Mouse (Mus musculus) midbrain, embryonic 11.5 days (tissue): Measurements from ENCODE around the gene Plekha3. TPM values are rescaled to one million over a fixed set of nuclear protein-coding genes. Genes with fewer than 3 reads are reported as not detected.

ENCODE experiments used
- ATAC-seq: fragments of 200-750 bp; cut with Nextera tagmentation; 2 replicates; pipeline ENCODE4 v1.8.0; 2017; ENCODE audit warnings: moderate TSS enrichment, moderate library complexity; ENCODE audit not compliant: low FRiP score
- DNase-seq: peaks from one replicate; pipeline ENCODE4 v3.0.0; 2015; ENCODE audit warnings: low spot score; ENCODE audit errors: missing footprints
- H3K27ac ChIP-seq: fragments of 300-500 bp; sonication (generic); 2 replicates; pipeline ENCODE4 v1.5.1; 2014; ENCODE audit warnings: low read depth, low read length
- H3K27me3 ChIP-seq: fragments of 300-500 bp; sonication (generic); 2 replicates; pipeline ENCODE4 v1.6.1; 2014; ENCODE audit warnings: mild to moderate bottlenecking, low read length, moderate library complexity, mixed read lengths; ENCODE audit not compliant: control insufficient read depth, insufficient read depth
- H3K36me3 ChIP-seq: fragments of 300-500 bp; sonication (generic); 2 replicates; pipeline ENCODE4 v1.6.1; 2014; ENCODE audit warnings: mild to moderate bottlenecking, low read length, moderate library complexity, mixed read lengths; ENCODE audit not compliant: control insufficient read depth, insufficient read depth
- H3K4me1 ChIP-seq: fragments of 300-500 bp; sonication (generic); 2 replicates; pipeline ENCODE4 v1.6.1; 2014; ENCODE audit warnings: low read length; ENCODE audit not compliant: control insufficient read depth, insufficient read depth
- H3K4me2 ChIP-seq: fragments of 300-500 bp; sonication (generic); 2 replicates; pipeline ENCODE4 v1.6.1; 2014; ENCODE audit warnings: mild to moderate bottlenecking, moderate library complexity
- H3K4me3 ChIP-seq: fragments of 300-500 bp; sonication (generic); 2 replicates; pipeline ENCODE4 v1.5.1; 2014; ENCODE audit warnings: low read depth, low read length
- H3K9ac ChIP-seq: fragments of 300-500 bp; sonication (generic); 2 replicates; pipeline ENCODE4 v1.6.1; 2014; ENCODE audit warnings: low read length
- H3K9me3 ChIP-seq: fragments of 300-500 bp; sonication (generic); 2 replicates; pipeline ENCODE4 v1.6.1; 2016; ENCODE audit warnings: low read length; ENCODE audit not compliant: control insufficient read depth
- WGBS: fragments of 180-500 bp; shearing (Covaris S2); extraction: QIAGEN DNeasy Blood & Tissue Kit; methylation state at CpG from one replicate; pipeline ENCODE4 v1.1.7; 2014; 5-methylcytosine and 5-hydroxymethylcytosine counted together
- polyA plus RNA-seq: library from polyadenylated mRNA; unstranded; fragments of >200 nt; fragmentation: Nextera tagmentation; extraction: Ambion mirVana; gene quantifications from 2 replicates; pipeline ENCODE4 v1.2.1, GENCODE M21; 2014

Gene Plekha3
- polyA plus RNA-seq, 1 experiment from 2014 or later, result 11.7 TPM

- no peaks in the 10 kb centered on the region for H3K27me3 ChIP-seq
- no peak overlapping the region for H3K4me3 ChIP-seq
- H3K4me1 ChIP-seq, result no peaks in the 10 kb centered on the region
- ATAC-seq (no peak), DNase-seq (no peak)
- H3K4me2 ChIP-seq, result no peak overlapping the region
- H3K9ac ChIP-seq, result no peak overlapping the region
- no peaks in the 10 kb centered on the region for H3K9me3 ChIP-seq
- H3K36me3 ChIP-seq, result peaks cover 13% of the 10 kb centered on the region; the same call in 1 of the 2 replicates
- 90% methylated on average over 12 of the region's 12 CpGs for WGBS
- no peak overlapping the region for H3K27ac ChIP-seq
Observed at GRCm38 (mm10) chr2:76690436-76691204, 15.5 kb downstream of the Plekha3 start.

DNA sequence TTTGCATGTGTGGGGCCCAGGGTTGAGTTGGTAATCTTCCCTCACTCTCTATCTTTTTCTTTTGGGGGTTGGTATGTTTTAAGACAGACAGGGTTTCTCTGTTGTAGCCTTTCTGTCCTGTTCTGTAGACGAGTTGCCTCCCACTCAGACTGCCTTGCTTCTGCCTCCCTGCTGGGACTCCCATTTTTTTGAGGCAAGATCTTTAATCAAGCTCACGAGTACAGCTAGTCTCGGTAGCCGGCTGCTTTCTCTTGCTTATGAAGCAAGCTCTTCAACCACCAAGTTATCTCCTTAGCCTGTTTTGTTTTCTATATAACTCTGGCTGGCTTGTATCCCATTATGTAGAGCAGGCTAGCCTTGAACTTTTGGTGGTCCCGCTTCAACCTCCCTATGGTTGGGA, 18.7 kb downstream of the Plekha3 start:
- no peak for ATAC-seq
- Histone ChIP-seq H3K4me3 (no peak overlapping the region), H3K9me3 (no peaks in the 10 kb centered on the region), H3K27me3 (no peaks in the 10 kb centered on the region), H3K36me3 (peaks cover 9% of the 10 kb centered on the region; the same call in 1 of the 2 replicates), H3K4me2 (no peak overlapping the region), H3K9ac (no peak overlapping the region), H3K4me1 (no peaks in the 10 kb centered on the region), H3K27ac (no peak overlapping the region)
- peak; percentile 62 for DNase-seq
- 91% methylated on average over 5 of the region's 5 CpGs for WGBS

- Histone ChIP-seq H3K4me2 (no peak overlapping the region), H3K9me3 (no peaks in the 10 kb centered on the region), H3K36me3 (peaks cover 9% of the 10 kb centered on the region; the same call in 1 of the 2 replicates), H3K4me1 (no peaks in the 10 kb centered on the region), H3K9ac (no peak overlapping the region), H3K27me3 (no peaks in the 10 kb centered on the region), H3K27ac (no peak overlapping the region), H3K4me3 (no peak overlapping the region)
- ATAC-seq (no peak), DNase-seq (no peak)
- WGBS, result 90% methylated on average over 6 of the region's 6 CpGs
Observed at GRCm38 (mm10) chr2:76695290-76695689, 20.2 kb downstream of the Plekha3 start.

GRCm38 (mm10) chr2:76702188-76702587, 27.1 kb downstream of the Plekha3 start:
- Histone ChIP-seq H3K36me3 (no peaks in the 10 kb centered on the region), H3K4me2 (no peak overlapping the region), H3K4me1 (no peaks in the 10 kb centered on the region), H3K9me3 (no peaks in the 10 kb centered on the region), H3K27me3 (no peaks in the 10 kb centered on the region), H3K27ac (no peak overlapping the region), H3K4me3 (no peak overlapping the region), H3K9ac (no peak overlapping the region)
- WGBS, result 93% methylated on average over 3 of the region's 3 CpGs
- ATAC-seq, result no peak
- DNase-seq, result no peak

DNA sequence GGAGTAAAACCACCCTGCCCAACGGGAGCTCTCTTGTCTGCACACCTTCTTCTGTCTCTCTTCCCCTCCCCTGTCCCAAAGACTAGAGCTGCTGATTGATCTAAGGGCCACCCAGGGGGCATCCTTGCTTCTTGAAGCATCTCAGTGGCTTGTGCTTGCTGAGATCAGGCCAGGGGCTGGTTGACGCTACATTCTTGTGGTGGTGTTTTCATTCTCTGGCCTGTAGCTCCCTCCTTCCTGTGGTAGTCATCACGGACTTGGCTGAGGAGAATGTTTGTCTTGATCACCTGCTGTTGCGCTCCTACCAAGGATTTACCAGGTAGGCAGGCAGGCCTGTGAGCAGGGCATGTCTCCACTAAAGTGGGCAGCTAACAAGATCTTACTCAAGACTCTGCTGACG, 27.7 kb downstream of the Plekha3 start:
- Histone ChIP-seq H3K36me3 (no peaks in the 10 kb centered on the region), H3K4me2 (no peak overlapping the region), H3K27me3 (no peaks in the 10 kb centered on the region), H3K4me3 (no peak overlapping the region), H3K9ac (no peak overlapping the region), H3K4me1 (no peaks in the 10 kb centered on the region), H3K27ac (no peak overlapping the region), H3K9me3 (no peaks in the 10 kb centered on the region)
- ATAC-seq (no peak), DNase-seq (no peak)
- 86% methylated on average over 5 of the region's 5 CpGs for WGBS

GRCm38 (mm10) chr2:76705655-76706054, 30.6 kb downstream of the Plekha3 start:
- Histone ChIP-seq H3K9me3 (peaks cover 2% of the 10 kb centered on the region; the same call in 1 of the 2 replicates), H3K4me1 (no peaks in the 10 kb centered on the region), H3K4me3 (no peak overlapping the region), H3K4me2 (no peak overlapping the region), H3K27me3 (no peaks in the 10 kb centered on the region), H3K27ac (no peak overlapping the region), H3K9ac (no peak overlapping the region), H3K36me3 (no peaks in the 10 kb centered on the region)
- WGBS, result 94% methylated on average over 13 of the region's 13 CpGs
- DNase-seq, result no peak
- ATAC-seq, result no peak

DNA sequence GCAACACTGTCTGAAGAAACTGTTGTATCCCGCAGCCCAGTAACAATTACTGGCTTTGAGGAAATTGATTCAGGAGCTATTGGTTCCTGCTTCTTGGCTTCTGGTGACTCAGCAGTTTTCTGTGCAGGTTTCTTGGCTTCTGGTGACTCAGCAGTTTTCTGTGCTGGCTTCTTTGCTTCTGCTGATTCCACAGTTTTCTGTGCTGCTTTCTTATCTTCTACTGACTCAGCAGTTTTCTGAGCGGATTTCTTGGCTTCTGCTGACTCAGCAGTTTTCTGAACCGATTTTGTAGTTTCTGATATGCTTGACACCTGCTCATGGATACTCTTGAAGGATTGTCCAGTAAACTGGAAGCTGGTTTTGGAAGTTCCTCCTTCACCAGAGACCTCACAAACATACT, 33.4 kb downstream of the Plekha3 start:
- no peaks in the 10 kb centered on the region for H3K36me3 ChIP-seq
- H3K9me3 ChIP-seq, result peaks cover 6% of the 10 kb centered on the region; the same call in 1 of the 2 replicates
- ATAC-seq (no peak), DNase-seq (peak; percentile 49)
- no peak overlapping the region for H3K4me2 ChIP-seq
- no peak overlapping the region for H3K27ac ChIP-seq
- no peak overlapping the region for H3K4me3 ChIP-seq
- H3K9ac ChIP-seq, result no peak overlapping the region
- H3K4me1 ChIP-seq, result no peaks in the 10 kb centered on the region
- WGBS, result 93% methylated on average over 3 of the region's 3 CpGs
- H3K27me3 ChIP-seq, result no peaks in the 10 kb centered on the region

DNA sequence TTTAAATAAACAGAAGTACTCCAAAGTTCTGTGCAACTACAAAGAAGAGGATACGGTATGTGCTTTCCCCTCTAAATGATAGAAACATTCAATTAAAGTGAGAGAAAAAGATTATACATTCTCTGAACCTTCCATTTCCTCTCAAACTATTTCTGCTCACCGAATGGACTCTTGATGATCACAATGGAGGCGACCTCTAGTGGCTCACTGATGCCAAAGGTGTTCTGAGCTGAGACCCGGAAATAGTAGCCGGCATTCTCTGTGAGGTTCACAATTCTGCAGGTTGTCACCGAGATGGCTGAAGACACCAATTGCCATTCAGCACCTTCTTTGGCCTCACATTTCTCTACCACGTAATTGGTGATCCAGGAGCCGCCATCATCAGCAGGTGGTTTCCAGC, 39.9 kb downstream of the Plekha3 start:
- Histone ChIP-seq H3K4me2 (no peak overlapping the region), H3K9me3 (0 out of 2 replicates have a peak, but pooled peaks cover 4% of the 10 kb centered on the region), H3K27ac (no peak overlapping the region), H3K36me3 (no peaks in the 10 kb centered on the region), H3K9ac (no peak overlapping the region), H3K4me1 (no peaks in the 10 kb centered on the region), H3K27me3 (no peaks in the 10 kb centered on the region), H3K4me3 (no peak overlapping the region)
- ATAC-seq, result no peak
- DNase-seq, result no peak
- WGBS, result 76% methylated on average over 8 of the region's 8 CpGs

- Histone ChIP-seq H3K4me1 (no peaks in the 10 kb centered on the region), H3K4me2 (no peak overlapping the region), H3K27ac (no peak overlapping the region), H3K9ac (no peak overlapping the region), H3K27me3 (no peaks in the 10 kb centered on the region), H3K36me3 (no peaks in the 10 kb centered on the region), H3K4me3 (no peak overlapping the region), H3K9me3 (no peaks in the 10 kb centered on the region; the same call in 1 of the 2 replicates)
- DNase-seq (peak; percentile 10), ATAC-seq (no peak)
- 95% methylated on average over 14 of the region's 14 CpGs for WGBS
Observed at GRCm38 (mm10) chr2:76719650-76720049, 44.6 kb downstream of the Plekha3 start.
